21 mouse cellular contexts compared by ENCODE assay signal in genomic region chr2:109983435-109983834, GRCm38 (mm10). TPM values are rescaled to one million over a fixed set of nuclear protein-coding genes. Genes with fewer than 3 reads are reported as not detected.
DNase-seq lines count a peak whose midpoint lies in the region; ATAC-seq and TF ChIP-seq lines count a peak whose summit lies in the region.
"Had no signal": no experiment of that assay in that cellular context is flagged by ENCODE, and none has a peak within 500 bp of the region (broad histone marks: within the 10 kb centered on the region; RNA-seq: fewer than 3 reads in every experiment).

No protein-coding gene starts in this region.

- no peak for ATAC-seq in kidney, embryonic 16.5 days (ENCODE audit: low FRiP score, low TSS enrichment)
- no peak for ATAC-seq in liver, embryonic 11.5 days (replicated peaks; ENCODE audit: low FRiP score)
- ATAC-seq in kidney, postnatal 0 days (replicated peaks; ENCODE audit: low FRiP score, low read depth): peak; percentile 67; the same call in 1 of the 2 replicates
- no peak for ATAC-seq in megakaryocyte progenitor cell, adult 5-6 weeks (replicated peaks; ENCODE audit: poor library complexity)
- ATAC-seq: activated CD4-positive, CD25-positive, alpha-beta regulatory T cell, adult 4 months; forebrain, embryonic 15.5 days; Patski had no signal

- TF ChIP-seq CTCF in liver, adult 2 months (IDR thresholded peaks at IDR 0.05; ENCODE audit: low read depth, low read length): no peak
- TF ChIP-seq CTCF in kidney, postnatal 0 days (IDR thresholded peaks at IDR 0.05; ENCODE audit: low read depth): no peak

- H3K79me2 ChIP-seq in liver, adult 2 months (ENCODE audit: control insufficient read depth, insufficient read depth, low read length): peaks cover 23% of the 10 kb centered on the region

- no peak overlapping the region for H3K9ac ChIP-seq in kidney, embryonic 16.5 days (replicated peaks; ENCODE audit: low read length)
- 0 out of 2 replicates have a peak overlapping the region, but pooled peaks have one; percentile 12 for H3K9ac ChIP-seq in liver, adult 2 months (ENCODE audit: low read depth, low read length)
- H3K9ac ChIP-seq in liver, embryonic 11.5 days (ENCODE audit: low read depth, low read length): no peak overlapping the region
- H3K9ac ChIP-seq in kidney, postnatal 0 days (ENCODE audit: low read depth, low read length): no peak overlapping the region
- H3K9ac ChIP-seq: embryonic facial prominence, embryonic 12.5 days; forebrain, embryonic 15.5 days; heart, embryonic 13.5 days had no signal

- H3K27me3 ChIP-seq in kidney, embryonic 16.5 days (ENCODE audit: insufficient read depth, low read length): no peaks in the 10 kb centered on the region
- H3K27me3 ChIP-seq in liver, adult 2 months (ENCODE audit: control insufficient read depth, insufficient read depth, low read length): no peaks in the 10 kb centered on the region
- H3K27me3 ChIP-seq in liver, embryonic 11.5 days (replicated peaks; ENCODE audit: control insufficient read depth, insufficient read depth, low read length): no peaks in the 10 kb centered on the region
- no peaks in the 10 kb centered on the region for H3K27me3 ChIP-seq in kidney, postnatal 0 days (ENCODE audit: insufficient read depth, low read length)
- H3K27me3 ChIP-seq: CH12.LX; embryonic facial prominence, embryonic 12.5 days; heart, embryonic 13.5 days; Patski had no signal

- no peak overlapping the region for H3K4me2 ChIP-seq in kidney, embryonic 16.5 days (replicated peaks; ENCODE audit: low read depth, low read length)
- no peak overlapping the region for H3K4me2 ChIP-seq in liver, embryonic 11.5 days
- H3K4me2 ChIP-seq in kidney, postnatal 0 days (ENCODE audit: low read length): no peak overlapping the region
- H3K4me2 ChIP-seq: embryonic facial prominence, embryonic 12.5 days; forebrain, embryonic 15.5 days; heart, embryonic 13.5 days had no signal

- WGBS in kidney, embryonic 16.5 days: 70% methylated on average over 6 of the region's 6 CpGs
- WGBS in liver, adult 2 months: 26% methylated on average over 6 of the region's 6 CpGs
- WGBS in liver, embryonic 11.5 days: 84% methylated on average over 6 of the region's 6 CpGs
- 67% methylated on average over 6 of the region's 6 CpGs for WGBS in kidney, postnatal 0 days

- peak; percentile 78 for DNase-seq in kidney, adult 11 months
- peak; percentile 99 for DNase-seq in liver, adult 2 months (ENCODE audit: extremely low read depth, low read depth, low spot score)
- no peak for DNase-seq in liver, embryonic 11.5 days (ENCODE audit: low spot score)
- DNase-seq in kidney, postnatal 0 days (ENCODE audit: low spot score): no peak
- peak; percentile 65 to 87 for DNase-seq in kidney, postnatal 36 days
- DNase-seq in thymus, postnatal 0 days (ENCODE audit: low spot score): no peak
- DNase-seq: adrenal gland, postnatal 14 days; cerebellum, adult 11-12 months; cerebellum, adult 9-10 months; cerebellum, postnatal 25 days; gastrocnemius, postnatal 36 days; heart, adult 11 months; heart, postnatal 36 days had no signal

- TF ChIP-seq POLR2A in liver, adult 2 months (IDR thresholded peaks at IDR 0.05; ENCODE audit: extremely low read depth, insufficient read depth, low read length): no peak

- no peaks in the 10 kb centered on the region for H3K9me3 ChIP-seq in kidney, embryonic 16.5 days (ENCODE audit: low read length)
- no peaks in the 10 kb centered on the region for H3K9me3 ChIP-seq in liver, embryonic 11.5 days (ENCODE audit: control insufficient read depth, low read length)
- H3K9me3 ChIP-seq in kidney, postnatal 0 days (replicated peaks; ENCODE audit: low read length): no peaks in the 10 kb centered on the region
- H3K9me3 ChIP-seq: embryonic facial prominence, embryonic 12.5 days; forebrain, embryonic 15.5 days; heart, embryonic 13.5 days had no signal

- H3K4me1 ChIP-seq in kidney, embryonic 16.5 days (ENCODE audit: insufficient read depth, low read length): peaks cover 29% of the 10 kb centered on the region
- peaks cover 54% of the 10 kb centered on the region for H3K4me1 ChIP-seq in liver, adult 2 months (ENCODE audit: control insufficient read depth, insufficient read depth, low read length)
- H3K4me1 ChIP-seq in liver, embryonic 11.5 days (replicated peaks; ENCODE audit: control insufficient read depth, insufficient read depth, low read length): peaks cover 12% of the 10 kb centered on the region
- peaks cover 20% of the 10 kb centered on the region for H3K4me1 ChIP-seq in kidney, postnatal 0 days (replicated peaks; ENCODE audit: insufficient read depth, low read length)
- H3K4me1 ChIP-seq: forebrain, embryonic 15.5 days had no signal

- H3K27ac ChIP-seq in kidney, embryonic 16.5 days (ENCODE audit: low read length): no peak overlapping the region
- peak overlapping the region; percentile 69 for H3K27ac ChIP-seq in liver, adult 2 months (replicated peaks; ENCODE audit: insufficient read depth, low read depth, low read length)
- H3K27ac ChIP-seq in liver, embryonic 11.5 days (ENCODE audit: low read depth, low read length): no peak overlapping the region
- H3K27ac ChIP-seq in kidney, postnatal 0 days: 0 out of 2 replicates have a peak overlapping the region, but pooled peaks have one; percentile 8
- H3K27ac ChIP-seq: embryonic facial prominence, embryonic 12.5 days; forebrain, embryonic 15.5 days had no signal

- H3K36me3 ChIP-seq in kidney, embryonic 16.5 days (ENCODE audit: insufficient read depth, low read length): 0 out of 2 replicates have a peak, but pooled peaks cover 5% of the 10 kb centered on the region
- no peaks in the 10 kb centered on the region for H3K36me3 ChIP-seq in liver, adult 2 months (ENCODE audit: control insufficient read depth, insufficient read depth, low read length)
- no peaks in the 10 kb centered on the region for H3K36me3 ChIP-seq in liver, embryonic 11.5 days (ENCODE audit: control insufficient read depth, insufficient read depth, low read length)
- H3K36me3 ChIP-seq in kidney, postnatal 0 days (ENCODE audit: insufficient read depth, low read length): no peaks in the 10 kb centered on the region
- H3K36me3 ChIP-seq: embryonic facial prominence, embryonic 12.5 days; forebrain, embryonic 15.5 days had no signal

- H3K4me3 ChIP-seq in kidney, embryonic 16.5 days (ENCODE audit: low read length): no peak overlapping the region
- H3K4me3 ChIP-seq in liver, adult 2 months (ENCODE audit: insufficient read depth, low read depth, low read length): no peak overlapping the region
- H3K4me3 ChIP-seq in liver, embryonic 11.5 days (ENCODE audit: low read depth, low read length): no peak overlapping the region
- H3K4me3 ChIP-seq in kidney, postnatal 0 days (replicated peaks; ENCODE audit: low read depth, low read length): no peak overlapping the region
- H3K4me3 ChIP-seq: embryonic facial prominence, embryonic 12.5 days; forebrain, embryonic 15.5 days; heart, embryonic 13.5 days had no signal

RNA-seq across cellular contexts. Expression of gene Ccdc34, which starts 34.2 kb away (rescaled TPM):
- polyA plus RNA-seq in kidney, embryonic 16.5 days (2015; fragmentation: Nextera tagmentation; extraction: Ambion mirVana): 39.5 and 44.9 TPM in 2 replicates
- total RNA-seq in liver, adult 2 months (2014; rRNA removed): 1.1 and 1.4 TPM in 2 replicates
- 0.61 and 0.66 TPM in 2 replicates for polyA plus RNA-seq in liver, adult 2 months (2012; rRNA removed)
- polyA plus RNA-seq in liver, embryonic 11.5 days (2014; fragmentation: Nextera tagmentation; extraction: Ambion mirVana): 34.4 and 42.5 TPM in 2 replicates
- 42.7 and 45.1 TPM in 2 replicates for polyA plus RNA-seq in kidney, postnatal 0 days (2015; fragmentation: Nextera tagmentation; extraction: Ambion mirVana)
- polyA plus RNA-seq in thymus, postnatal 0 days (2015; fragmentation: Nextera tagmentation; extraction: Ambion mirVana): 40.0 and 43.0 TPM in 2 replicates
- total RNA-seq in megakaryocyte progenitor cell, adult 5-6 weeks (2015): 56.3 and 65.9 TPM in 2 replicates
- 42.6 and 56.5 TPM in 2 replicates for total RNA-seq in megakaryocyte progenitor cell, adult 5-6 weeks (2017)

Comparison
In these comparisons a context has a peak if more than half of its experiments do, and no peak if none do; other contexts are left out.
1. DNase-seq: peak in kidney, adult 11 months (single experiment), liver, adult 2 months (single experiment) and kidney, postnatal 36 days (2 of 2); none in liver, embryonic 11.5 days (single experiment), kidney, postnatal 0 days (single experiment) and thymus, postnatal 0 days (single experiment).
2. H3K27ac ChIP-seq: peak in liver, adult 2 months (single experiment) and kidney, postnatal 0 days (single experiment); none in kidney, embryonic 16.5 days (single experiment) and liver, embryonic 11.5 days (single experiment).
3. RNA of gene Ccdc34, which starts 34.2 kb away (polyA plus RNA-seq): 42.7 to 45.1 TPM in kidney, postnatal 0 days, 34.4 to 42.5 TPM in liver, embryonic 11.5 days, 40.0 to 43.0 TPM in thymus, postnatal 0 days and 39.5 to 44.9 TPM in kidney, embryonic 16.5 days; 0.61 to 0.66 TPM in liver, adult 2 months; every median in the first group is over 10 times any median in the second.